ENCODE assay signal across 9 mouse cellular contexts in the genomic region with DNA sequence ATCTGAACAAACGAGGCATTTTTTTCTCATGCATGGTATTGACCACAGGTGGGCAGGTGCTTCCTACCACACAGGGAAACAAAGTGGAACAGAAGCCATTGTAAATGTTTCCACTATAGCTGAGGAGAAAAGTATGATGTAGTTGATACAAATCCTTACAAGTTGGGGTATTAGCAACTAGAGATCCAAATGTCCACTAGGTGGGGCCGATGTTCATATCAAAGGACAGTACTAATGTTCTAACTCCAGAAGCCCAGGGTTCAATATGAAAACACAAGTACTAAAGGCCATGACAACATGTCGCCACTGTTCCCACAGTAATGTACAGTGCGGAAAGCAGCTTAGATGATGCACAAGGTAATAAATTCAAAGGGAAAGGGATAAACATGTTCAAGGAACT.
DNase-seq lines count a peak whose midpoint lies in the region; ATAC-seq and TF ChIP-seq lines count a peak whose summit lies in the region.
"Had no signal": no experiment of that assay in that cellular context is flagged by ENCODE, and none has a peak within 500 bp of the region (broad histone marks: within the 10 kb centered on the region; RNA-seq: fewer than 3 reads in every experiment).

No protein-coding gene starts in this region.

- no peak overlapping the region for H3K27ac ChIP-seq in kidney, postnatal 0 days
- no peak overlapping the region for H3K27ac ChIP-seq in kidney, embryonic 15.5 days
- H3K27ac ChIP-seq: heart, embryonic 13.5 days had no signal

- no peak overlapping the region for H3K9ac ChIP-seq in kidney, postnatal 0 days (ENCODE audit: low read depth, low read length)
- H3K9ac ChIP-seq in kidney, embryonic 15.5 days = no peak overlapping the region
- H3K9ac ChIP-seq: heart, embryonic 13.5 days had no signal

- no peak overlapping the region for H3K4me3 ChIP-seq in kidney, postnatal 0 days (replicated peaks; ENCODE audit: low read depth, low read length)
- H3K4me3 ChIP-seq in kidney, embryonic 15.5 days (replicated peaks) = no peak overlapping the region
- H3K4me3 ChIP-seq: heart, embryonic 13.5 days had no signal

- H3K36me3 ChIP-seq in kidney, postnatal 0 days (ENCODE audit: insufficient read depth, low read length) = no peaks in the 10 kb centered on the region
- H3K36me3 ChIP-seq in kidney, embryonic 15.5 days = no peaks in the 10 kb centered on the region
- H3K36me3 ChIP-seq: heart, embryonic 13.5 days had no signal

- H3K27me3 ChIP-seq in kidney, postnatal 0 days (ENCODE audit: insufficient read depth, low read length) = no peaks in the 10 kb centered on the region
- no peaks in the 10 kb centered on the region for H3K27me3 ChIP-seq in kidney, embryonic 15.5 days
- H3K27me3 ChIP-seq: heart, embryonic 13.5 days had no signal

- 73% methylated on average over 4 of the region's 4 CpGs for WGBS in kidney, postnatal 0 days
- 73% methylated on average over 4 of the region's 4 CpGs for WGBS in kidney, embryonic 15.5 days

- no peaks in the 10 kb centered on the region for H3K4me1 ChIP-seq in kidney, postnatal 0 days (replicated peaks; ENCODE audit: insufficient read depth, low read length)
- H3K4me1 ChIP-seq in kidney, embryonic 15.5 days = no peaks in the 10 kb centered on the region
- H3K4me1 ChIP-seq: heart, embryonic 13.5 days had no signal

- H3K4me2 ChIP-seq in kidney, postnatal 0 days (ENCODE audit: low read length) = no peak overlapping the region
- no peak overlapping the region for H3K4me2 ChIP-seq in kidney, embryonic 15.5 days
- H3K4me2 ChIP-seq: heart, embryonic 13.5 days had no signal

- no peaks in the 10 kb centered on the region for H3K9me3 ChIP-seq in kidney, postnatal 0 days (replicated peaks; ENCODE audit: low read length)
- H3K9me3 ChIP-seq in kidney, embryonic 15.5 days (replicated peaks) = no peaks in the 10 kb centered on the region
- H3K9me3 ChIP-seq: heart, embryonic 13.5 days had no signal

- peak; percentile 54 for TF ChIP-seq CTCF in kidney, postnatal 0 days (IDR thresholded peaks at IDR 0.05; ENCODE audit: low read depth)

- intact Hi-C loops in gastrocnemius, postnatal 36 days (cut with DNase I) = no loop called here

- DNase-seq in adrenal gland, postnatal 14 days = peak; percentile 4
- DNase-seq in adrenal gland, adult 8-10 months = no peak
- DNase-seq in kidney, postnatal 0 days (ENCODE audit: low spot score) = no peak
- DNase-seq in testis, postnatal 10 days (ENCODE audit: low spot score) = peak; percentile 42
- DNase-seq in testis, postnatal 14 days (ENCODE audit: low spot score) = no peak
- DNase-seq in retina, postnatal 7 days (ENCODE audit: low read depth, low spot score) = peak; percentile 5
- DNase-seq in gastrocnemius, postnatal 36 days = no peak

- ATAC-seq in kidney, postnatal 0 days (replicated peaks; ENCODE audit: low FRiP score, low read depth) = no peak
- no peak for ATAC-seq in kidney, embryonic 15.5 days (replicated peaks; ENCODE audit: low FRiP score)

Comparison
In these comparisons a context has a peak if more than half of its experiments do, and no peak if none do; other contexts are left out.
1. DNase-seq: peak in adrenal gland, postnatal 14 days (single experiment), testis, postnatal 10 days (single experiment) and retina, postnatal 7 days (single experiment); none in adrenal gland, adult 8-10 months (single experiment), kidney, postnatal 0 days (single experiment), testis, postnatal 14 days (single experiment) and gastrocnemius, postnatal 36 days (0 of 2).